ENCODE assay signal across 19 mouse cellular contexts in genomic region chr4:63684412-63685252, GRCm38 (mm10). TPM values are rescaled to one million over a fixed set of nuclear protein-coding genes. Genes with fewer than 3 reads are reported as not detected.
A peak's percentile ranks its signal among the peaks of the same experiment; 100 is the strongest.
DNase-seq lines count a peak whose midpoint lies in the region; ATAC-seq and TF ChIP-seq lines count a peak whose summit lies in the region.
"Had no signal": no experiment of that assay in that cellular context is flagged by ENCODE, and none has a peak within 500 bp of the region (broad histone marks: within the 10 kb centered on the region; RNA-seq: fewer than 3 reads in every experiment).

No protein-coding gene starts in this region.

- WGBS in lung, embryonic 14.5 days = 52% methylated on average over 10 of the region's 10 CpGs
- 53% methylated on average over 10 of the region's 10 CpGs for WGBS in lung, adult 2 months
- 58% methylated on average over 10 of the region's 10 CpGs for WGBS in intestine, embryonic 16.5 days
- 21% methylated on average over 10 of the region's 10 CpGs for WGBS in small intestine, adult 2 months

- peaks cover 3% of the 10 kb centered on the region; the same call in 1 of the 2 replicates for H3K4me1 ChIP-seq in lung, embryonic 14.5 days (ENCODE audit: insufficient read depth)
- no peaks in the 10 kb centered on the region; the same call in 1 of the 2 replicates for H3K4me1 ChIP-seq in lung, adult 2 months (ENCODE audit: control insufficient read depth, insufficient read depth, low read length)
- peaks cover 10% of the 10 kb centered on the region for H3K4me1 ChIP-seq in intestine, embryonic 16.5 days (ENCODE audit: control insufficient read depth, insufficient read depth, low read length)
- H3K4me1 ChIP-seq in small intestine, adult 2 months (ENCODE audit: control insufficient read depth, insufficient read depth, insufficient read length, low read length) = peaks cover 11% of the 10 kb centered on the region; the same call in 1 of the 2 replicates
- H3K4me1 ChIP-seq: embryonic facial prominence, embryonic 12.5 days; heart, embryonic 12.5 days; hindbrain, embryonic 15.5 days had no signal

- H3K9ac ChIP-seq in lung, embryonic 14.5 days = no peak overlapping the region
- H3K9ac ChIP-seq in intestine, embryonic 16.5 days (ENCODE audit: low read depth, low read length) = no peak overlapping the region
- H3K9ac ChIP-seq: embryonic facial prominence, embryonic 12.5 days; heart, embryonic 12.5 days; hindbrain, embryonic 15.5 days had no signal

- no peak overlapping the region for H3K4me3 ChIP-seq in lung, embryonic 14.5 days (ENCODE audit: low read depth, low read length)
- H3K4me3 ChIP-seq in lung, adult 2 months (replicated peaks; ENCODE audit: extremely low read depth, low read depth, low read length) = no peak overlapping the region
- no peak overlapping the region for H3K4me3 ChIP-seq in intestine, embryonic 16.5 days (ENCODE audit: low read length)
- no peak overlapping the region for H3K4me3 ChIP-seq in small intestine, adult 2 months (ENCODE audit: low read depth, low read length)
- H3K4me3 ChIP-seq: embryonic facial prominence, embryonic 12.5 days; heart, embryonic 12.5 days; hindbrain, embryonic 15.5 days had no signal

- H3K27me3 ChIP-seq in lung, embryonic 14.5 days (ENCODE audit: insufficient read depth, low read length) = no peaks in the 10 kb centered on the region
- H3K27me3 ChIP-seq in intestine, embryonic 16.5 days (replicated peaks; ENCODE audit: control insufficient read depth, insufficient read depth, low read length) = no peaks in the 10 kb centered on the region
- no peaks in the 10 kb centered on the region for H3K27me3 ChIP-seq in small intestine, adult 2 months (ENCODE audit: control insufficient read depth, insufficient read depth, low read length)
- H3K27me3 ChIP-seq: embryonic facial prominence, embryonic 12.5 days; hindbrain, embryonic 15.5 days had no signal

- H3K36me3 ChIP-seq in lung, embryonic 14.5 days (ENCODE audit: insufficient read depth) = no peaks in the 10 kb centered on the region
- no peaks in the 10 kb centered on the region for H3K36me3 ChIP-seq in intestine, embryonic 16.5 days (ENCODE audit: control insufficient read depth, insufficient read depth, low read length)
- H3K36me3 ChIP-seq in small intestine, adult 2 months (ENCODE audit: control insufficient read depth, insufficient read depth, low read length) = no peaks in the 10 kb centered on the region
- H3K36me3 ChIP-seq: embryonic facial prominence, embryonic 12.5 days; heart, embryonic 12.5 days; hindbrain, embryonic 15.5 days had no signal

- no peak overlapping the region for H3K4me2 ChIP-seq in lung, embryonic 14.5 days
- no peak overlapping the region for H3K4me2 ChIP-seq in intestine, embryonic 16.5 days (ENCODE audit: low read depth, low read length)
- H3K4me2 ChIP-seq: embryonic facial prominence, embryonic 12.5 days; heart, embryonic 12.5 days; hindbrain, embryonic 15.5 days had no signal

- peak; percentile 76 for DNase-seq in lung, embryonic 14.5 days
- no peak for DNase-seq in lung, postnatal 36 days
- DNase-seq in lung, postnatal 10 days = peak; percentile 42
- DNase-seq in lung, adult 2 months = no peak
- DNase-seq in embryo, embryonic 10 days (ENCODE audit: low spot score) = no peak
- DNase-seq: adrenal gland, adult 8-10 months; adrenal gland, postnatal 36 days; cerebellum, adult 2 months; gastrocnemius, postnatal 10 days; heart, postnatal 36 days had no signal

- ATAC-seq in lung, embryonic 14.5 days (ENCODE audit: insufficient read depth) = peak; percentile 93
- peak; percentile 81 for ATAC-seq in intestine, embryonic 16.5 days

- TF ChIP-seq CTCF in lung, embryonic 14.5 days (IDR thresholded peaks at IDR 0.05; ENCODE audit: low read depth) = no peak
- no peak for TF ChIP-seq CTCF in lung, adult 2 months (IDR thresholded peaks at IDR 0.05; ENCODE audit: insufficient read depth, low read length)
- no peak for TF ChIP-seq CTCF in small intestine, adult 2 months (IDR thresholded peaks at IDR 0.05; ENCODE audit: extremely low read depth, insufficient read length, insufficient replicate concordance, low read depth, low read length)

- TF ChIP-seq POLR2A in lung, adult 2 months (IDR thresholded peaks at IDR 0.05; ENCODE audit: borderline replicate concordance, extremely low read depth, low read depth, low read length) = no peak
- TF ChIP-seq POLR2A in small intestine, adult 2 months (IDR thresholded peaks at IDR 0.05; ENCODE audit: low read depth, low read length) = no peak

- H3K27ac ChIP-seq in lung, embryonic 14.5 days (ENCODE audit: low read depth) = no peak overlapping the region
- H3K27ac ChIP-seq in intestine, embryonic 16.5 days (ENCODE audit: low read length) = no peak overlapping the region
- H3K27ac ChIP-seq in small intestine, adult 2 months (ENCODE audit: insufficient read depth, low read depth, low read length) = peak overlapping the region; percentile 58; the same call in 1 of the 2 replicates
- H3K27ac ChIP-seq: embryonic facial prominence, embryonic 12.5 days; hindbrain, embryonic 15.5 days had no signal

- H3K9me3 ChIP-seq in lung, embryonic 14.5 days (ENCODE audit: low read depth, low read length) = no peaks in the 10 kb centered on the region
- H3K9me3 ChIP-seq in intestine, embryonic 16.5 days (ENCODE audit: control insufficient read depth, low read length) = no peaks in the 10 kb centered on the region
- H3K9me3 ChIP-seq: embryonic facial prominence, embryonic 12.5 days; heart, embryonic 12.5 days; hindbrain, embryonic 15.5 days had no signal

RNA-seq across cellular contexts. Expression of gene Gm11214, which starts 21.5 kb away (rescaled TPM):
- polyA plus RNA-seq in lung, embryonic 14.5 days (2014; fragmentation: Nextera tagmentation; extraction: Ambion mirVana) = not detected in 2 replicates
- not detected in 2 replicates for polyA plus RNA-seq in lung, adult 2 months (2012; rRNA removed)
- polyA plus RNA-seq in intestine, embryonic 16.5 days (2015; fragmentation: Nextera tagmentation; extraction: Ambion mirVana) = not detected in 2 replicates
- not detected in 2 replicates for polyA plus RNA-seq in small intestine, adult 2 months (2012; rRNA removed)
- polyA plus RNA-seq: cerebellum, adult 2 months; embryonic facial prominence, embryonic 12.5 days; forebrain, embryonic 11.5 days; forebrain, embryonic 16.5 days; frontal cortex, adult 2 months; heart, embryonic 12.5 days; hindbrain, embryonic 11.5 days; hindbrain, embryonic 15.5 days had no signal

Comparison
In these comparisons a context has a peak if more than half of its experiments do, and no peak if none do; other contexts are left out.
1. DNase-seq: peak in lung, embryonic 14.5 days (single experiment) and lung, postnatal 10 days (single experiment); none in lung, postnatal 36 days (single experiment), lung, adult 2 months (single experiment) and embryo, embryonic 10 days (single experiment).